Mouse (Mus musculus): ENCODE measurements around the gene Map1b.

Map1b gene

GRCm38 (mm10) chr13:99516448-99516881, at the start of gene Map1b:
Map1b (minus strand) TSS chr13:99516540.
- peak; percentile 81 for ATAC-seq (ENCODE audit: insufficient number of reproducible peaks, low FRiP score, low TSS enrichment)

GRCm38 (mm10) chr13:99564346-99564745, 48.0 kb upstream of the Map1b start:
- ATAC-seq (ENCODE audit: insufficient number of reproducible peaks, low FRiP score, low TSS enrichment) = no peak

GRCm38 (mm10) chr13:99563021-99563420, 46.7 kb upstream of the Map1b start:
- ATAC-seq (ENCODE audit: insufficient number of reproducible peaks, low FRiP score, low TSS enrichment) = peak; percentile 71

- ATAC-seq (ENCODE audit: insufficient number of reproducible peaks, low FRiP score, low TSS enrichment) = no peak
Observed at GRCm38 (mm10) chr13:99561843-99562550, 45.7 kb upstream of the Map1b start.

GRCm38 (mm10) chr13:99560674-99561639, 44.6 kb upstream of the Map1b start:
- no peak for ATAC-seq (ENCODE audit: insufficient number of reproducible peaks, low FRiP score, low TSS enrichment)

GRCm38 (mm10) chr13:99558216-99558906, 42.0 kb upstream of the Map1b start:
- ATAC-seq (ENCODE audit: insufficient number of reproducible peaks, low FRiP score, low TSS enrichment) = no peak

GRCm38 (mm10) chr13:99557813-99558212, 41.5 kb upstream of the Map1b start:
- ATAC-seq (ENCODE audit: insufficient number of reproducible peaks, low FRiP score, low TSS enrichment) = no peak

GRCm38 (mm10) chr13:99557331-99557730, 41.0 kb upstream of the Map1b start:
- no peak for ATAC-seq (ENCODE audit: insufficient number of reproducible peaks, low FRiP score, low TSS enrichment)

GRCm38 (mm10) chr13:99554960-99555359, 38.6 kb upstream of the Map1b start:
- no peak for ATAC-seq (ENCODE audit: insufficient number of reproducible peaks, low FRiP score, low TSS enrichment)

- ATAC-seq (ENCODE audit: insufficient number of reproducible peaks, low FRiP score, low TSS enrichment) = peak; percentile 90
Observed at GRCm38 (mm10) chr13:99554466-99554865, 38.1 kb upstream of the Map1b start.

GRCm38 (mm10) chr13:99552381-99552780, 36.0 kb upstream of the Map1b start:
- ATAC-seq (ENCODE audit: insufficient number of reproducible peaks, low FRiP score, low TSS enrichment) = no peak

GRCm38 (mm10) chr13:99550679-99551369, 34.5 kb upstream of the Map1b start:
- no peak for ATAC-seq (ENCODE audit: insufficient number of reproducible peaks, low FRiP score, low TSS enrichment)

GRCm38 (mm10) chr13:99550060-99550459, 33.7 kb upstream of the Map1b start:
- ATAC-seq (ENCODE audit: insufficient number of reproducible peaks, low FRiP score, low TSS enrichment) = no peak

- ATAC-seq (ENCODE audit: insufficient number of reproducible peaks, low FRiP score, low TSS enrichment) = no peak
Observed at GRCm38 (mm10) chr13:99549584-99549983, 33.2 kb upstream of the Map1b start.

- ATAC-seq (ENCODE audit: insufficient number of reproducible peaks, low FRiP score, low TSS enrichment) = no peak
Observed at GRCm38 (mm10) chr13:99546832-99547231, 30.5 kb upstream of the Map1b start.

GRCm38 (mm10) chr13:99545201-99545600, 28.9 kb upstream of the Map1b start:
- no peak for ATAC-seq (ENCODE audit: insufficient number of reproducible peaks, low FRiP score, low TSS enrichment)

GRCm38 (mm10) chr13:99541429-99542267, 25.3 kb upstream of the Map1b start:
- no peak for ATAC-seq (ENCODE audit: insufficient number of reproducible peaks, low FRiP score, low TSS enrichment)

GRCm38 (mm10) chr13:99539288-99539687, 22.9 kb upstream of the Map1b start:
- ATAC-seq (ENCODE audit: insufficient number of reproducible peaks, low FRiP score, low TSS enrichment) = no peak

- no peak for ATAC-seq (ENCODE audit: insufficient number of reproducible peaks, low FRiP score, low TSS enrichment)
Observed at GRCm38 (mm10) chr13:99538851-99539250, 22.5 kb upstream of the Map1b start.
